Mouse (Mus musculus) heart, postnatal 0 days (tissue): ENCODE results near the gene 4930402F06Rik. TPM values are rescaled to one million over a fixed set of nuclear protein-coding genes. Genes with fewer than 3 reads are reported as not detected.

Source experiments
- ATAC-seq: fragments of 200-750 bp; cut with Nextera tagmentation; 2 replicates; pipeline ENCODE4 v1.8.0; 2017; ENCODE audit warnings: low read depth, moderate number of reproducible peaks, moderate library complexity; ENCODE audit not compliant: insufficient read depth
- DNase-seq: peaks from one replicate; pipeline ENCODE4 v3.0.0-alpha.2; 2016; ENCODE audit warnings: low spot score
- H3K27ac ChIP-seq: fragments of 300-500 bp; sonication (generic); 2 replicates; pipeline ENCODE4 v1.5.1; 2014; ENCODE audit warnings: low read depth, mild to moderate bottlenecking
- H3K27me3 ChIP-seq: fragments of 300-500 bp; sonication (generic); 2 replicates; pipeline ENCODE4 v1.6.1; 2014; ENCODE audit warnings: low read length, mixed read lengths; ENCODE audit not compliant: control insufficient read depth, insufficient read depth
- H3K36me3 ChIP-seq: fragments of 300-500 bp; sonication (generic); replicated peaks from 2 replicates; pipeline ENCODE4 v1.6.1; 2014; ENCODE audit warnings: low read length, mixed read lengths; ENCODE audit not compliant: control insufficient read depth, insufficient read depth
- H3K4me1 ChIP-seq: fragments of 300-500 bp; sonication (generic); 2 replicates; pipeline ENCODE4 v1.6.1; 2014; ENCODE audit warnings: antibody characterized with exemption; ENCODE audit not compliant: control insufficient read depth, insufficient read depth
- H3K4me2 ChIP-seq: fragments of 300-500 bp; sonication (generic); 2 replicates; pipeline ENCODE4 v1.6.1; 2014; ENCODE audit warnings: low read depth, mild to moderate bottlenecking, low read length, moderate library complexity
- H3K4me3 ChIP-seq: fragments of 300-500 bp; sonication (generic); 2 replicates; pipeline ENCODE4 v1.5.1; 2014; ENCODE audit warnings: low read depth, low read length
- H3K9ac ChIP-seq: fragments of 300-500 bp; sonication (generic); replicated peaks from 2 replicates; pipeline ENCODE4 v1.6.1; 2014; ENCODE audit warnings: low read depth, low read length, mixed read lengths
- H3K9me3 ChIP-seq: fragments of 300-500 bp; sonication (generic); replicated peaks from 2 replicates; pipeline ENCODE4 v1.6.1; 2016; ENCODE audit warnings: low read length; ENCODE audit not compliant: control insufficient read depth
- CTCF ChIP-seq: IDR thresholded peaks from 2 replicates; pipeline ENCODE4 v1.5.1; 2016; ENCODE audit warnings: antibody characterized with exemption, control low read depth, low read depth
- EP300 ChIP-seq: IDR thresholded peaks from 2 replicates; pipeline ENCODE4 v1.6.1; 2016; ENCODE audit warnings: antibody characterized with exemption, low read depth
- WGBS: fragments of 180-500 bp; shearing (Covaris S2); extraction: QIAGEN DNeasy Blood & Tissue Kit; methylation state at CpG from one replicate; pipeline ENCODE4 v1.1.7; 2014; 5-methylcytosine and 5-hydroxymethylcytosine counted together
- polyA plus RNA-seq: library from polyadenylated mRNA; unstranded; fragments of >200 nt; fragmentation: Nextera tagmentation; extraction: Ambion mirVana; gene quantifications from 2 replicates; pipeline ENCODE4 v1.2.1, GENCODE M21; 2015
- total RNA-seq: library from RNA; depleted of rRNA; stranded (reverse); fragments of >200 nt; gene quantifications from 2 replicates; pipeline ENCODE4 v1.2.3, GENCODE M21; 2014; ENCODE audit warnings: low replicate concordance; rRNA removed

Gene 4930402F06Rik
- total and polyA plus RNA-seq, 2 experiments from 2014 or later = not detected

DNA sequence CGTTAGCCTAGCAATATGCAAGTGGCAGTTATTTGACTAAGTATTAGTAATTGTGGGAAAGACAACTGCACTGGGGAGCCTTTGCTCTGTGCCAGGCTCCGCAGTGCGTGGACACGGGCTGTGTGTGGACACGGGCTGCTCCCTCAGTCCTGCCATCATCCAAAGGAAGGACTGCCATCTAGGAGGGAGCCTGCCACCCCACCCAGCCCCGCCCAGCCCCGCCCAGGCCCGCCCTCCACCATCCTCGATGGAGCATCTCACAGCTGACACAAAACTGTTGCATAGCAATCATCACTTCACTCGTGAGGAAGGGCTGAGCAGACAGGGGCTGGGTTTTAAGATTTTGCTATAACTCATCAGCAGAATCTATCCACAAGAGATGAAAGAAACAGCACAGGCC is 71.0 kb downstream of the 4930402F06Rik start:
- Histone ChIP-seq H3K27ac (no peak overlapping the region), H3K27me3 (no peaks in the 10 kb centered on the region), H3K9ac (no peak overlapping the region), H3K36me3 (peaks cover 11% of the 10 kb centered on the region), H3K9me3 (no peaks in the 10 kb centered on the region), H3K4me2 (no peak overlapping the region), H3K4me1 (peaks cover 43% of the 10 kb centered on the region), H3K4me3 (no peak overlapping the region)
- no peak for TF ChIP-seq EP300
- TF ChIP-seq CTCF = no peak
- WGBS = 74% methylated on average over 10 of the region's 10 CpGs
- ATAC-seq (no peak), DNase-seq (no peak)

Other genes starting within 250 kb of the 4930402F06Rik start
- gene Rab14, start 196.1 kb downstream of the 4930402F06Rik start, total RNA-seq = 83.8 and 130 TPM in 2 replicates
- 346 and 349 TPM in 2 replicates for gene Rab14, start 196.1 kb downstream of the 4930402F06Rik start, polyA plus RNA-seq
- 454 and 460 TPM in 2 replicates for gene Gsn, start 140.8 kb downstream of the 4930402F06Rik start, total RNA-seq
- gene Gsn, start 140.8 kb downstream of the 4930402F06Rik start, polyA plus RNA-seq = 255 and 259 TPM in 2 replicates
- 60.1 and 79.0 TPM in 2 replicates for gene Stom, start 60.2 kb downstream of the 4930402F06Rik start, total RNA-seq
- gene Stom, start 60.2 kb downstream of the 4930402F06Rik start, polyA plus RNA-seq = 48.4 and 51.3 TPM in 2 replicates
- gene 4930568D16Rik, start 29.4 kb downstream of the 4930402F06Rik start, total RNA-seq = not detected in 2 replicates
- gene 4930568D16Rik, start 29.4 kb downstream of the 4930402F06Rik start, polyA plus RNA-seq = not detected in 2 replicates
- gene Ggta1, start 66.1 kb upstream of the 4930402F06Rik start, total RNA-seq = 14.8 and 37.1 TPM in 2 replicates
- 16.0 and 16.4 TPM in 2 replicates for gene Ggta1, start 66.1 kb upstream of the 4930402F06Rik start, polyA plus RNA-seq
- 57.7 and 61.1 TPM in 2 replicates for gene Dab2ip, start 161.1 kb upstream of the 4930402F06Rik start, total RNA-seq
- gene Dab2ip, start 161.1 kb upstream of the 4930402F06Rik start, polyA plus RNA-seq = 23.8 and 23.9 TPM in 2 replicates